Mouse (Mus musculus) monocyte, adult 5-6 weeks (primary cell): ENCODE measurements around the gene Grip1. TPM values are rescaled to one million over a fixed set of nuclear protein-coding genes. Genes with fewer than 3 reads are reported as not detected.

Source experiments
- ATAC-seq: fragments of 153-309, 156-312 bp; replicated peaks from 2 replicates; pipeline ENCODE4 v1.8.0; 2017; ENCODE audit warnings: mild to moderate bottlenecking; ENCODE audit not compliant: low TSS enrichment, insufficient number of reproducible peaks, severe bottlenecking, poor library complexity, low FRiP score
- total RNA-seq: library from RNA; stranded (forward); fragments of 200-1000, 200-491, 200-594 nt; gene quantifications from 3 replicates; pipeline ENCODE4 v1.2.3, GENCODE M21; 2017

Grip1 gene
- total RNA-seq, 1 experiment from 2014 or later = not detected

GRCm38 (mm10) chr10:119628656-119629055, 175.0 kb downstream of the Grip1 start:
- ATAC-seq = no peak

- ATAC-seq = no peak
Measured at GRCm38 (mm10) chr10:119630401-119630800, 176.8 kb downstream of the Grip1 start.

- ATAC-seq = no peak
Measured at GRCm38 (mm10) chr10:119631966-119632365, 178.3 kb downstream of the Grip1 start.

- no peak for ATAC-seq
Measured at GRCm38 (mm10) chr10:119634544-119634943, 180.9 kb downstream of the Grip1 start.

- ATAC-seq = no peak
Measured at GRCm38 (mm10) chr10:119640534-119640933, 186.9 kb downstream of the Grip1 start.

- no peak for ATAC-seq
Measured at GRCm38 (mm10) chr10:119641011-119641410, 187.4 kb downstream of the Grip1 start.

GRCm38 (mm10) chr10:119644289-119644688, 190.7 kb downstream of the Grip1 start:
- ATAC-seq = no peak

GRCm38 (mm10) chr10:119646500-119647439, 193.1 kb downstream of the Grip1 start:
- no peak for ATAC-seq

GRCm38 (mm10) chr10:119660677-119661353, 207.2 kb downstream of the Grip1 start:
- no peak for ATAC-seq

GRCm38 (mm10) chr10:119663586-119663985, 210.0 kb downstream of the Grip1 start:
- no peak for ATAC-seq

- ATAC-seq = no peak
Measured at GRCm38 (mm10) chr10:119666386-119666785, 212.8 kb downstream of the Grip1 start.

GRCm38 (mm10) chr10:119670456-119670855, 216.8 kb downstream of the Grip1 start:
- ATAC-seq = no peak

GRCm38 (mm10) chr10:119684377-119684826, 230.8 kb downstream of the Grip1 start:
- no peak for ATAC-seq

- no peak for ATAC-seq
Measured at GRCm38 (mm10) chr10:119691358-119692083, 237.9 kb downstream of the Grip1 start.

GRCm38 (mm10) chr10:119692284-119692890, 238.8 kb downstream of the Grip1 start:
- no peak for ATAC-seq

GRCm38 (mm10) chr10:119693400-119693799, 239.8 kb downstream of the Grip1 start:
- no peak for ATAC-seq

- no peak for ATAC-seq
Measured at GRCm38 (mm10) chr10:119697257-119697798, 243.7 kb downstream of the Grip1 start.

- no peak for ATAC-seq
Measured at GRCm38 (mm10) chr10:119705348-119705747, 251.7 kb downstream of the Grip1 start.
